Mouse (Mus musculus) CD4-positive helper T cell, adult 2 months (primary cell): ENCODE results near the gene Vsnl1.

Source experiments
- DNase-seq: peaks from one replicate; pipeline ENCODE4 v3.0.0-alpha.2; 2012; ENCODE audit warnings: low read depth, missing footprints, low spot score

The Vsnl1 gene

DNA sequence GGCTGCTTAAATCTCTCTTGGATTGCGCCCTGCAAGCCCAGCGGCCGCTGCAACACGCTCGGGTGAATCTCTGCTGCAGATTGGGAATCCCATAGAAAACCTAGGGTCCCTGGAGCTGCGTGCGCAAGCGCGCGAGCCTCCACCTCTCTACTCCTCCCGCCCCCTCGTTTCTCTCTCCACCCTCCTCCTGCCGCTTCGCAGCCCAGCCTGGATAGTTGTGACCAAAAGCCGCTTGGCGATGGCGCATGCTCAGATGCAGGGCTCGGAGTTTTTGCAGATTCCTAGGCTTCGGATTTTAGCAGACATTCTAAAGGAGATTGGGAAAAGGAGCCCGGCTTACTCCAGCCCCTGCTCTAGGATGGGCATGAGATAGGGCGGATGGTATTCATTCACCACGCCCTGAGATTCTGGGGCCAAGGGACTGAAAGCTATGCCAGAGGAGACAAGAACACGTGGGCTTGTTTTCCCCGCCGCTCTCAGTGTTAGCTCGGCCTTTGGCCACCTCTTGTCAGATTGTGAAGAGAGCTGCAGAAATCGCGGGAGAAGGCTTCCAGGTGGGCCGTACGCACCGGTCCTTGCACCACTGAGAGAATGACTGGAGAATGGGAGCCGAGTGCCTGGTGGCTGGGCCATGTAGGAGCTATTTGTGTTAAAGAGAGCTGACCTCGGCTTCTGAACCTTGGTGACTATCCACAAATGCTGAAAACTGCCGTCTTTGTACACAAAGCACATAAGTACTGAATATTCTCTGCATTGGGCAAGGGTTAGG lies at the start of gene Vsnl1:
Gene Vsnl1, minus strand, starts transcription at position 117 of the 769 bp plus-strand sequence.
- no peak for DNase-seq

GRCm38 (mm10) chr12:11456632-11457031 lies 20.2 kb upstream of the Vsnl1 start:
- DNase-seq: no peak

DNA sequence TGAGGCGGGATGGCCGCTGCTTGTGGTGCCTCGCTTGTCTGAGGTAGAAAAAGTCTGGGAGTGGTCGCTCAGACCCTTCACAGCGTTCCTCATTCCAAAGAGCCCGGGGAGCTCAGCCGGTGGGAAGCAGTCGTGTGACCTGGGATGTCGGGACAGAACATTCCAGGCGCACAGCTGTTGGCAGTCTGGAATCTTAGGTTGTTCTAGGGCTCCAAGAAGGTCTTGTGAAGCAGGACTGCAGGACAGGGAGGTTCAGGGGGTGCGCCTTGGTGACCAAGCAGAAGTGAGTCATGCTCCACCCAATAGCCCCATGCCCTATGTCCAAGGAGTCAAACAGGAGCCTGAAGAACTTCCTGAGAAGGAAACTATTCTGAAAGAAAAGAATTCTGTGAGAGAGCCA lies 19.8 kb upstream of the Vsnl1 start:
- no peak for DNase-seq

DNA sequence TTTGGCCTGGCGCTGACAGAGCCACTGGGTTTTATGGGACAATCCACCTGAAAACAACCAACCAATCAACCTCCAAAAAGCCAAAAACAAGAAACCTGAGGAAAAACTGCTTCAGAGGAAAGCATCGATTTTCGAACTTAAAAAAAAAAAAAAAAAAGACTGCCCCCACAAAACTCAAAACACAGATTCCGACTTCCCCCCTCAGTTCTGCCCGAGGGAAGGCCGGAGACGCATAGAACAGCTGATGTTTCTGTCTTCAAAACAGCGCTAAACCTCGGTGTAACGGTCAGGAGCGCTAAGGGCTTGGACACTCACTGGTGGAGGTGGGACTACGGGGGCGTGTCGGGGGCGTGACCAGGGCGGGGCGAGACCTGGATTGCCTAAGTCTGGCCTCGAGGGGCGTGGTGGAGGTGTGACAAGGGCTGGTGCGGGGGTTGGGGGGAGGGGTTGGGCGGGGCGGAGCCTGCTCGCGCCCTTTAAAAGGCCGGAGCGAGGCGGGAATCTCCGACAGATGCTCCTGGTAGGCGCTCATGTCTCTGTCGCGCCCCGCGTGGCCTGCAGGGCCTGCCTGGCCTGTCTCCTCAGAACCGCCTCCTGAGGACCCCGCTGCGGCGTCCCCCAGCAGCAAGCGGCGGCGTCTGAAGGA lies 19.3 kb upstream of the Vsnl1 start, which contains the start of gene Rad51ap2:
Gene Rad51ap2, plus strand, starts transcription at position 531 of the 646 bp plus-strand sequence.
- no peak for DNase-seq

DNA sequence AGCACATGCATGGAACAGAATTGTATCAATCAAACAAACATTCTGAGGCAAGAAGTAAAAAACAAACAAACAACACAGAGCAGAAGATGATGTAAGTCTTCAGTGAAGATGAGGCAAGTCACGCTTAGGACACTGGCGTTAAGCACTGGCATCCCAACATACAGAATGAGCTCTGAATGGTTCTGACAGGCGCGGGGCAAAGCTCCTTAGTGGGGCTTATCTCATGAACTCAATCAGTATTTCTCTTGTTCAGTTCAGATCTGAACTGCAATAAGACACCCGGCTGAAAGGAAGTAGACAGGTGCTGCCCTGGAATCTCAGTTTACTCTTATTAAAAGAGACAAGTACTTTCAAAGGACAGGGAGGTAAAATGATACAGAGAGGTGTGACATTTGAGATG lies 17.7 kb upstream of the Vsnl1 start:
- no peak for DNase-seq

DNA sequence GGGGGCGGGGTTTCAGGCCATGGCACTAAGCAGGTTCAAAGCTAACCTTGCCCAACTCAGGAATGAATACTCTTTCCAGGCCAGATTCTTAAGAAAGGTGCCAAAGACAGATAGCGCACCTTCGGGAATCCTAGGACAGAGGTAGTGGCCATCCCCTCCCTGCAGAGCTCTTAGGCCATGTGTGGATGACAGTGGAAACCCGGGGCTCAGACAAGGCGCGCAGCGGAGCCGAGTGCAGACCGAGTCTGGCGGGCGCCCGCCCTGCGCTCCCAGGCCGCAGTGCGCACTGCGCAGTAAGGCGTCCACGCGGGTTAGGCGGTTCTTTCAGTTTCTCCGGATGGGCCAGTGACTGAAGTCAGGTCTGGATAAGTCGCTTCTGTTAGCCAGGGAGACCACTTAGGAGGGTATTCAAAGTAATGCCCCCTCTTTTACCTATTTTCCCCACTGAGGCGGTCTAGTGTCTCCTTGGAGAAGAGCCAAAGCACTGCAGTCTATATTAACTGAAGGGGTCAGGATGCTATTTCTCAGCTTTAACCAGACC lies 1.6 kb upstream of the Vsnl1 start:
- no peak for DNase-seq

DNA sequence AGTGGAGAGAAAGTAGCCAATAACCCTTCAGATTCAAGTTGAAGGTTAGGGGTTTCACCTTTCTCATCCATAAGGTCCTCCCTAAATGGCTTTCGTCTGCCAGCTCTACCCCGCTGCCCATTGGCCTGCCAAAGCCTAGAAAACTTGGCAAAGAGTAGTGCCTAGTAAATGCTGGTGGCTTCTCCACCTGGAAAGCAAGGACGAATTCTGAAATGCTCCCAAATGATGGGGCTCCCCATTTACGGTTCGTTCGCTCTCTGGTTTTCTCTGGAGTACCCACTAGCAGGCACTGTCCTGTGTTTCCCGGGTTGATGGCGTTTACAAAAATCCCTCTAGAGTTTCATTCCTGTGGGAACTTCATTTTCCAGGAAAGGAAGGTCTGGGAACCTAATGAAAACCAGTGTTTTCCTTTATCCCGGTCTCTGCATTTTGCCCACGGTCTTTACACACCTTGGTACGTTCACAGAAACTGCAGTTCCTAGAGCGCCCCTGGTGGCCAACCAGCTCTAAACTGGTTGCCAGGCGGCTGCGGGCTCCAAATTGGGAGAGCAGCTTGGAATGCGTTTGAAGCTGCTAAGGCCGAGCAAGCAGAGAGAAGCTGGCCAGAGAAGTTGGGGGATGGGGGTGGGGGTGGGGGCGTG lies 973 bp upstream of the Vsnl1 start:
- DNase-seq: peak; percentile 6

DNA sequence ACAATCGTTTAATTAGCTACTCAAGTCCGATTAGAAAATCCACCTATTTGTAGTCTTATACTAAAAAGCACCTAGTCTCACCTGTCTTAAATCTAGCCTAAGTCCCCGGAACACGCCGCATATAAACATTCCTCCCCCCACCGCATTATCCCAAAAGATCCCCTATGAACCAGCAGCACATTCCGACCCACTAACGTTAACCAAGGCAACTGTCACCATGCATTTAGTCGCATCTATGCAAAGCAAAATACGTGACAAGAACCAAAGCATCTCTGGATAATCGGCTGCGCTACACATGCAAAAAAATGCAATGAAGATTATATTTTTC lies 426 bp downstream of the Vsnl1 start:
- DNase-seq: no peak

GRCm38 (mm10) chr12:11435246-11436022 lies 979 bp downstream of the Vsnl1 start:
- no peak for DNase-seq

DNA sequence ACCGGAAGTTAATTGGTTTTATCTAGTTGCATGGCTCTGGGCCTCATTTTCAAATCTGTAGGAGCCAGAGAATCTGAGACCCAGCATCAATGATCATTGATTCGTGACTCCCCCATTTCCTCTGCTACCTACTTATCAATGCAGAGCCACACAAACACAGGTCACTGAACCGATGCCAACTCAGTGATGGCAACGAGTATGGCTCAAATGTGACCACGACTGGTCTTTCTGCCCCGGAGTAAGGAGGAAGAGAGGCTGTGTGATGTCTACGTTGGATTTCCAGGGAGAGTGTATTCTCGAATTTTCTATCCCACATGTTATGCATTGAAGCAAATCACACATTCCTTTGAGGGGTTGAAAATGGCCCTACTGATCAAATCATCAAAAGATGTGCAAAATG lies 2.0 kb downstream of the Vsnl1 start:
- DNase-seq: no peak

DNA sequence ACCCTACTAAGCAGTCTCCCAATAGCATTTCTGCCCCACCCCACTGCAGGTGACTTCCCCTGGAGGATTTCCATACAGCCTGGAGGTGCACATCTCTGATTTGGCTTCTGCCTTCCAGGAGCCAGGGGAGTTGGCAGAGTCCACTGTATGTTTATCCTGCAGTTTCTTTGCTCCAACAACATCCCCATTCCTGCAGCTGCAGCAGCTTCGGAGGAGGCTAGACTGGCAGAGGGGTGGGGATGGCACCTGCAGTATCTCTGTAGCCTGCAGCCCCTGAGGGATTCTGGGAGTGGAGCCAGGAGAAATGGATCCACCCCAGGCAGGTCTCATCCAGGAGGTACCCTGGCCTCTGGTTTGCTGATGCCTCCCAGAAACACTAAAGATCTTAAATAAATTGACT lies 2.7 kb downstream of the Vsnl1 start:
- DNase-seq: no peak

DNA sequence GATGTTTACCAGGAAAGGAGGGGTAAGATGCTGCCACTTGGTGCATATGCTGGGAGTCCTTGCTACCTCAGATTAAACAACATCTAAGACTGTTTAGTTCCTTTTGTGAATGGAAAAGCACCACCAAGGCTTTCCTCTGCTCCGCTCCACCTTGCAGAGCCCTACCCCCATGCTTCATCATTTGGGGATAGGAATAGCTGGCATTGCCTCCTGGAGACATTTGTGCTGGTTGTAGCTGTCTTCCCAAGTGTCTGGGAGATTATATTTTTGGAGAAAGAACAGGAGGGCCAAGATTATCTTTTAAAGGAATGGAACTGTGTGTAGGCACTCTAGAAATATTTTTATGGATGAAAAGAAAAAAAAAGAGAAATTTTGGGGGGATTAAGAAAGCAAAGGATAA lies 3.3 kb downstream of the Vsnl1 start:
- DNase-seq: no peak

DNA sequence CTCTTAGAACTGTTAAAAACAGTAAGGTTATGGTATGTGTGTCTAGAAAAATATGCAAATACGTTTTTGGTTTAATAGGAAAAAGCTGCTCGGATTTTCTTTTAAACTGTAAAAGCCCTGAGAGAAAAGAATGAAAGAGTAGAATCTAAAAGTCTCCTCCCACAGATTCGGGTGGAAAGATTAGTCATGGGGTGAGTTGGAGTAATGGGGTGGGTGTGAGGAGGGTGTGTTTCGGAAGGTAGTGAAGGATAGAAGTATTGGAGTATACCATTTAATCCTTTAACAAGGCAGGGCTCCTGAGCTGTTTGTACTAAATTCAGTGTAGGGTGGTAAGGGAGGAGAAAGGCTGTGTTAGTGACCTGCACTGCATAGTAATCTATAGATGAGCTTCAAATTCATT lies 9.0 kb downstream of the Vsnl1 start:
- DNase-seq: no peak

GRCm38 (mm10) chr12:11418112-11418511 lies 18.3 kb downstream of the Vsnl1 start:
- no peak for DNase-seq

DNA sequence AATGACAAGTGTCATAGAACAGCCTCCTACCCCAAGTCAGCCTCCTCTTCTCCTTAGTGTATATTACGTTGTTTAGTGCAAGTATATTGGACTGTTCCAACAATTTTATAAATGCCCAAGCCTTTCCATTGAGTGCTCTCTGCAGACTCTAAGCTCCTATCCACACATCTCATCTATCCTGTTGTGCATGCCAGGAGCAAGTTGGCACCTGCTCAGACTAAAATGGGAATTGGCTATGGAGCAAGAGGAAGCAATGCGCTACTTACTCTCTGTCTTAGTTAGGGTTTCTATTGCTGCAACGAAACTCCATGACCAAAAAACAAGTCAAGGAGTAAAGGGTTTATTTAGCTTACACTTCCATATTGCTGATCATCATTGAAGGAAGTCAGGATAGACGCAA lies 28.7 kb downstream of the Vsnl1 start:
- DNase-seq: no peak

DNA sequence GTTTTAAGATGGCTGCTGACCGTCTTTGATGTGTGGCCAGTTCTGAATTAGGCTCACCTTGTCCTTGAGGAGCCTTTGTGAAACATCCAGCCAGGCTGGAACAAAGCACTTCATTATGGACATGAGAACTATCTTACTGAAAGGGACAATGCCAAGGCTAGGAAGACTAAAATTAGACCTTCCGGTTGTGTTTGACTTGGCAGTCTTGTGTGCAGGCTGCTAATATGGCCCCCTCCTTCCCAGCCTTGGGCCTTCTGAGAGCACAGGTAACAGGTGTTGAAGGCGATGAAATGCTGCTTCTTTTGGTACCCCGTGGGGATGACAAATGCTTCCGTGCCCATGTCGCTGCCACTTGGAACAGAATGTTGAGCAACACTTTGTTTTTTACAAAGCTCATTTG lies 37.6 kb downstream of the Vsnl1 start:
- no peak for DNase-seq

DNA sequence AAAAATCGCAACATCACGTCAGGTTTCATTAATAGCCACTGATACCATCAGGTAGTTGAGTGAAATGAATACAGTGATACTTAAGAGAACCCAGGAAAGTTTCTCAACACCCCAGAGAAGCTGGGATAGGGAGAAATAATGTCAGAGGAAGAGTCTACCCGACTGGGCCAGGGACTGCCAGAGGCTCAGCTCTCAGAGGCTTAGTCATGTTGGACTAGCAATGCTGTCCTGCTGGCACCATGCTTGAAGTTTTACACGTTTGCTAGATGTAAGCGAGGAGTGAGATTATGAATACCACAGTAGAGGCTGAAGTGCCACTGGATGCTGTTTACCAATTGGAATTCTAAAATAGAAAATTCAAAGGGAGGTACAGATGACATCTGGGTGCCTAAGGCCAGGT lies 39.4 kb downstream of the Vsnl1 start:
- no peak for DNase-seq

DNA sequence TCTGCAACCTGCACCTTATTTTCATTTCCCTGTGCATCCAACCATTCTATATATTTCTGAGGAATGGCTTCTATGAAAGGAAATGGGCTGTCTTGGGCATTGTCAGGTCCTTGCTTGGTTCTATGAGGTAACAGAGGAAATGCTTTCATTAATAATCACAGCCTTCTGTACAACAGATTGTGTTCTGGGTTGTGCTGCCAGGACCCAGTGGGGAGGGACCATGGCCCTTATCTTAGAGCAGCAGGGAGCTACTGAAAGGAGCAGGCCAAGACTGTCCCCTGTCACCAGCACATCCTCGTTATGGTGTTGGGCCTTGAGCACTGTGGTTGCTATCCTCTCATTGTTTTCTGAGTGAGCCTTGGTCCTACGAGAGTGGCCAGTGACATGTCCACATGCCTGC lies 40.9 kb downstream of the Vsnl1 start:
- no peak for DNase-seq

DNA sequence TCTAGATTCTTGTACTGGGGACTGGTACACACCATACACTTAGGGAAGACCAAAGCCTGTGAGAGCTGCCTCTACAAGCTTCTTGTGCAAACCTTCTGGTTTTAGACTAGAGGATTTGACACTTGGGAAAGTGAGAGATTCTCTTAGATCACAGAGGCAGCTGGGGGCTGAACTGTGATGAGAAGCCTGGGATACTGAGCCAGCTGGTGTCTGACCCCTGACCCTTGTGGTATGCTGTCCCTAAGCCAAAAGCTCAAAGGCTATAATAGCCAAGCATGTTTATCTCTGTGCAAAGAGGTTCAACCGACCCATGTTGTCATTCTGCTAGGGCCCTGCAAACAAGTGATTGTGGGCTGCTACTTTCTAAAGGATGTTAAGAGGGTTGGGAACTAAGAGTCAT lies 43.9 kb downstream of the Vsnl1 start:
- no peak for DNase-seq

DNA sequence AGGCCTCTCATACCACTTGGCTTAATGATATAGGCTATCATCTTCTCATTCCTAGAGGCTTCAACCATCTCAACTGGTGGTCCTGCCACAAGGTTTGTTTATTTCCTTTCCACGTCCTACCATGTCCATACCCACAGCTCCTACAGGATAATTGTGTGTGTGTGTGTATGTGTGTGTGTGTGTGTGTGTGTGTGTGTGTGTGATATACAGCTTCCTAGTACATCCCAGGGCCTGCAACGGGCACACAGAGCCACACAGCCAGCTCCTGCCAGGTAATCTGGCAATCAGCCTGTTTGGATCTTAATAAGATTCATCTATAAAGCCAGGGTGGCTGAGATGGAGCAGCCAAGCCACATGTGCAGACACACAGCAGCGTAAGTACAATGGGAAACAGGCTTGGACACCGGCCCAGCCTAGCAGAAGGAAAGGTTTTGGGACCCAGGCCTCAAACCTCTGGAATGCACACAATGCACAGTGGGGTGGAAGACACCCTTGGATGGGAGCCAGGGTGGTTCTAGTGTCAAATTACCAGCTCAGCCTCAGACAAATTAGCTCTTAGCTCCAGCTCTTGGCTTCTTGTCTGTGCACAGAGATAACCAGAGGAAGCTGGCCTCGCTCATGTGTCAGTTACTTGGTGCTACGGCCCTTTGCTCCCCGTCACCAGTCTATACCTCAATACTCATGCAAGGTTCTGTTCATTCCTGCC lies 45.0 kb downstream of the Vsnl1 start:
- no peak for DNase-seq

DNA sequence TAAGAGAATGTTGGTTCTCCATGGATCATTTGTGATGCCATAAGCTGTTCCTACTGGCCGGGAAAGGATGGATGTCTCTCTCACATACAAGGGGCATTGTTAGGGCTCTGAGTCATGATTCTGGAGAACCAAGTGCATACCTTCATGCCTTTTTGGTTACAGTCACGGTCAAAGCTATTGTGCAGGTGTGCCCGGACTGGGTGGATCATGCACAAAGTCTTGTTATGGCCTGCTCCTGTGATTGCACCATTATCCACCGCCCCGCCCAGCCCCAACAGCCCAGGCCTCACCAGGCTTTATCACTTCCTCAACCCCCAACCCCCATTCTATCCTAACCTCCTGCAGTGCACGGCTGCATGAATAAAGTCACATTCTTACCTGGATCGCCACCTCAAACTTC lies 47.3 kb downstream of the Vsnl1 start:
- no peak for DNase-seq
